Mouse (Mus musculus) stomach, embryonic 14.5 days (tissue): ENCODE data around the gene Cib1. TPM values are rescaled to one million over a fixed set of nuclear protein-coding genes. Genes with fewer than 3 reads are reported as not detected.

Experiments used
- ATAC-seq: fragments of 200-750 bp; cut with Nextera tagmentation; 2 replicates; pipeline ENCODE4 v1.8.0; 2017; ENCODE audit warnings: low read depth, moderate TSS enrichment; ENCODE audit not compliant: insufficient number of reproducible peaks, insufficient read depth, low FRiP score
- H3K27ac ChIP-seq: fragments of 300-500 bp; sonication (generic); 2 replicates; pipeline ENCODE4 v1.5.1; 2014; ENCODE audit warnings: mild to moderate bottlenecking, low read length, moderate library complexity, mixed read lengths
- H3K27me3 ChIP-seq: fragments of 300-500 bp; sonication (generic); 2 replicates; pipeline ENCODE4 v1.6.1; 2014; ENCODE audit warnings: low read length, control low read depth, mixed read lengths; ENCODE audit not compliant: control insufficient read depth, insufficient read depth
- H3K36me3 ChIP-seq: fragments of 300-500 bp; sonication (generic); 2 replicates; pipeline ENCODE4 v1.6.1; 2014; ENCODE audit warnings: mild to moderate bottlenecking, control low read depth, low read length, moderate library complexity, mixed read lengths; ENCODE audit not compliant: control insufficient read depth, insufficient read depth
- H3K4me1 ChIP-seq: fragments of 300-500 bp; sonication (generic); 2 replicates; pipeline ENCODE4 v1.6.1; 2014; ENCODE audit warnings: low read length, control low read depth, mixed read lengths; ENCODE audit not compliant: control insufficient read depth, insufficient read depth
- H3K4me2 ChIP-seq: fragments of 300-500 bp; sonication (generic); replicated peaks from 2 replicates; pipeline ENCODE4 v1.6.1; 2014; ENCODE audit warnings: low read depth, low read length, control low read depth
- H3K4me3 ChIP-seq: fragments of 300-500 bp; sonication (generic); 2 replicates; pipeline ENCODE4 v1.5.1; 2014; ENCODE audit warnings: low read depth, low read length, control low read depth
- H3K9ac ChIP-seq: fragments of 300-500 bp; sonication (generic); replicated peaks from 2 replicates; pipeline ENCODE4 v1.6.1; 2014; ENCODE audit warnings: low read depth, mild to moderate bottlenecking, control low read depth, low read length, moderate library complexity, mixed read lengths
- H3K9me3 ChIP-seq: fragments of 300-500 bp; sonication (generic); 2 replicates; pipeline ENCODE4 v1.6.1; 2016; ENCODE audit warnings: low read depth, low read length, control low read depth; ENCODE audit not compliant: control insufficient read depth
- WGBS: fragments of 180-500 bp; shearing (Covaris S2); extraction: QIAGEN DNeasy Blood & Tissue Kit; methylation state at CpG from one replicate; pipeline ENCODE4 v1.1.7; 2014; 5-methylcytosine and 5-hydroxymethylcytosine counted together
- polyA plus RNA-seq: library from polyadenylated mRNA; unstranded; fragments of >200 nt; fragmentation: Nextera tagmentation; extraction: Ambion mirVana; gene quantifications from 2 replicates; pipeline ENCODE4 v1.2.1, GENCODE M21; 2014

Cib1 gene
- polyA plus RNA-seq, 1 experiment from 2014 or later = 112 TPM

GRCm38 (mm10) chr7:80267764-80268163 lies 35.2 kb upstream of the Cib1 start:
- no peak for ATAC-seq
- Histone ChIP-seq H3K4me2 (no peak overlapping the region), H3K27ac (no peak overlapping the region), H3K36me3 (peaks cover 17% of the 10 kb centered on the region), H3K27me3 (no peaks in the 10 kb centered on the region), H3K9ac (no peak overlapping the region), H3K9me3 (no peaks in the 10 kb centered on the region), H3K4me1 (no peaks in the 10 kb centered on the region; the same call in 1 of the 2 replicates), H3K4me3 (no peak overlapping the region)
- WGBS = 71% methylated on average over 1 of the region's 1 CpGs

- no peaks in the 10 kb centered on the region for H3K27me3 ChIP-seq
- 94% methylated on average over 12 of the region's 12 CpGs for WGBS
- peaks cover 5% of the 10 kb centered on the region; the same call in 1 of the 2 replicates for H3K4me1 ChIP-seq
- ATAC-seq = no peak
- no peak overlapping the region for H3K4me3 ChIP-seq
- peaks cover 17% of the 10 kb centered on the region for H3K36me3 ChIP-seq
- H3K9me3 ChIP-seq = no peaks in the 10 kb centered on the region
- no peak overlapping the region for H3K27ac ChIP-seq
- H3K4me2 ChIP-seq = no peak overlapping the region
- H3K9ac ChIP-seq = no peak overlapping the region
Observed at GRCm38 (mm10) chr7:80264606-80265005, 32.0 kb upstream of the Cib1 start.

- peaks cover 5% of the 10 kb centered on the region; the same call in 1 of the 2 replicates for H3K4me1 ChIP-seq
- H3K9me3 ChIP-seq = no peaks in the 10 kb centered on the region
- peak overlapping the region; percentile 73 for H3K4me2 ChIP-seq
- no peaks in the 10 kb centered on the region for H3K27me3 ChIP-seq
- H3K9ac ChIP-seq = peak overlapping the region; percentile 62
- H3K27ac ChIP-seq = peak overlapping the region; percentile 35
- peak overlapping the region; percentile 76 for H3K4me3 ChIP-seq
- peak; percentile 63 for ATAC-seq
- WGBS = under 1% methylated on average over 32 of the region's 32 CpGs
- peaks cover 12% of the 10 kb centered on the region; the same call in 1 of the 2 replicates for H3K36me3 ChIP-seq
Observed at GRCm38 (mm10) chr7:80261372-80261990, 28.9 kb upstream of the Cib1 start.

- H3K4me3 ChIP-seq = peak within 1 kb of the TSS; percentile 76
- peak; percentile 90 for ATAC-seq
- H3K36me3 ChIP-seq = peaks cover 9% of the 10 kb centered on the region; the same call in 1 of the 2 replicates
- peak within 1 kb of the TSS; percentile 62 for H3K9ac ChIP-seq
- H3K9me3 ChIP-seq = no peaks in the 10 kb centered on the region
- 25% methylated on average over 40 of the region's 40 CpGs for WGBS
- H3K4me1 ChIP-seq = peaks cover 5% of the 10 kb centered on the region; the same call in 1 of the 2 replicates
- H3K4me2 ChIP-seq = peak within 1 kb of the TSS; percentile 73
- peak within 1 kb of the TSS; percentile 35 for H3K27ac ChIP-seq
- no peaks in the 10 kb centered on the region for H3K27me3 ChIP-seq
Observed at GRCm38 (mm10) chr7:80260625-80261371, 28.2 kb upstream of the Cib1 start, which contains the start of gene Ngrn. TSS of gene Ngrn (plus strand) at chr7:80261215.

GRCm38 (mm10) chr7:80257706-80258105 lies 25.1 kb upstream of the Cib1 start:
- Histone ChIP-seq H3K4me3 (no peak overlapping the region), H3K4me2 (no peak overlapping the region), H3K27ac (no peak overlapping the region), H3K36me3 (no peaks in the 10 kb centered on the region), H3K27me3 (no peaks in the 10 kb centered on the region), H3K4me1 (peaks cover 5% of the 10 kb centered on the region; the same call in 1 of the 2 replicates), H3K9me3 (no peaks in the 10 kb centered on the region), H3K9ac (no peak overlapping the region)
- WGBS = 58% methylated on average over 2 of the region's 2 CpGs
- no peak for ATAC-seq

- Histone ChIP-seq H3K27ac (no peak overlapping the region), H3K9me3 (no peaks in the 10 kb centered on the region), H3K4me2 (no peak overlapping the region), H3K9ac (no peak overlapping the region), H3K36me3 (no peaks in the 10 kb centered on the region), H3K27me3 (no peaks in the 10 kb centered on the region), H3K4me1 (no peaks in the 10 kb centered on the region), H3K4me3 (no peak overlapping the region)
- 81% methylated on average over 2 of the region's 2 CpGs for WGBS
- no peak for ATAC-seq
Observed at GRCm38 (mm10) chr7:80255981-80256380, 23.4 kb upstream of the Cib1 start.

- Histone ChIP-seq H3K27ac (no peak overlapping the region), H3K9me3 (no peaks in the 10 kb centered on the region), H3K9ac (no peak overlapping the region), H3K27me3 (no peaks in the 10 kb centered on the region), H3K4me3 (no peak overlapping the region), H3K4me1 (no peaks in the 10 kb centered on the region), H3K4me2 (no peak overlapping the region), H3K36me3 (no peaks in the 10 kb centered on the region)
- no peak for ATAC-seq
- WGBS = 83% methylated on average over 11 of the region's 11 CpGs
Observed at GRCm38 (mm10) chr7:80252886-80253285, 20.3 kb upstream of the Cib1 start.

GRCm38 (mm10) chr7:80252437-80252836 lies 19.8 kb upstream of the Cib1 start:
- ATAC-seq = no peak

More at GRCm38 (mm10) chr7:80252437-80252836, 19.8 kb upstream of the Cib1 start:
- Histone ChIP-seq H3K36me3 (no peaks in the 10 kb centered on the region), H3K4me3 (no peak overlapping the region), H3K27ac (no peak overlapping the region), H3K4me2 (no peak overlapping the region), H3K9me3 (no peaks in the 10 kb centered on the region), H3K4me1 (no peaks in the 10 kb centered on the region), H3K9ac (no peak overlapping the region), H3K27me3 (no peaks in the 10 kb centered on the region)
- WGBS = 78% methylated on average over 7 of the region's 7 CpGs
